Mouse (Mus musculus) embryonic fibroblast, embryonic 13.5 days (primary cell): Measurements from ENCODE around the gene Cntn2.

Source experiments
- CTCF ChIP-seq: IDR thresholded peaks from 2 replicates; pipeline ENCODE4 v1.5.1; 2011; ENCODE audit warnings: mild to moderate bottlenecking, control low read depth, low read length, moderate library complexity, borderline replicate concordance; ENCODE audit not compliant: insufficient read depth
- POLR2A ChIP-seq: IDR thresholded peaks from 2 replicates; pipeline ENCODE4 v1.6.1; 2011; ENCODE audit warnings: low read depth, mild to moderate bottlenecking, control low read depth, low read length, moderate library complexity

GRCm38 (mm10) chr1:132471032-132471431 is 72.0 kb downstream of the Cntn2 start:
- no peak for TF ChIP-seq CTCF
- TF ChIP-seq POLR2A, result no peak
